Mouse (Mus musculus): Measurements from ENCODE around the gene Mlxipl. TPM values are rescaled to one million over a fixed set of nuclear protein-coding genes. Genes with fewer than 3 reads are reported as not detected.
"Not testable (repeated sequence)": the region's sequence is repeated elsewhere in the genome, so short reads cannot be mapped to it uniquely, and the experiment has no call there.

Gene Mlxipl
- total RNA-seq (2021) (10 to 100 TPM; 24.2 to 25.9 TPM), polyA plus RNA-seq (2012; rRNA removed) (47.1 and 49.0 TPM in 2 replicates)
- long read RNA-seq, partial matches to known transcripts = 7 of 48 reads
- long read RNA-seq, other reads (novel, unspliced or antisense) = 38 of 48 reads

- Histone ChIP-seq H3K4me3 (no peak within 1 kb of the TSS), H3K79me2 (replicated peaks; ENCODE audit: control insufficient read depth, insufficient read depth, low read length) (no peaks in the 10 kb centered on the region)
- intact Hi-C loops (cut with DNase I) = no loop called here
Observed at GRCm38 (mm10) chr5:135089653-135090052, at the start of gene Mlxipl. Gene Mlxipl (plus strand): TSS chr5:135089890.

DNA sequence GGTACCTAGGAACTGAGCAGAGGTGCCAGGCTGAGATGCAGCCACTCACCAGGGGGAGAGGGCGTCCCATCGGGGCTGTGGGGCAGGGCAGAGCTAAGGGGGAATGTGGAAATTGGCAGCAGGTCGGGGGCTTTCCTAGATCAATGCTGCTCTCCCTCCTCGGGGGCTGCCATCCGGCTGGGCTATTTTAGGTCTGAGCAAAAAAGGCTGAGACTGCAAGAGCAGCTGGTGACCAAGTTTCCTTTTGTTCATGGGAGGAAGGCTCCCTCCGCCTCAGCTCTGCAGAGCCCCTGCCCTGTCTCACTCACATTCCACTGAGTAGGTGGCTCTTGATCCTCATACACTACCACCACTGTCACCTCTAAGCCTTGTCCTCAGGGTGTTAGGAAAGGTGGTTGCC lies 49.6 kb upstream of the Mlxipl start:
- Histone ChIP-seq H3K4me3 (no peak overlapping the region), H3K4me1 (ENCODE audit: control insufficient read depth, insufficient read depth, low read length) (no peaks in the 10 kb centered on the region), H3K27me3 (ENCODE audit: control insufficient read depth, insufficient read depth, low read length) (no peaks in the 10 kb centered on the region), H3K9ac (ENCODE audit: low read depth, low read length) (no peak overlapping the region), H3K27ac (no peak overlapping the region), H3K36me3 (ENCODE audit: control insufficient read depth, insufficient read depth, low read length) (no peaks in the 10 kb centered on the region), H3K79me2 (replicated peaks; ENCODE audit: control insufficient read depth, insufficient read depth, low read length) (no peaks in the 10 kb centered on the region)
- 37% methylated on average over 6 of the region's 6 CpGs for WGBS
- TF ChIP-seq POLR2A (IDR thresholded peaks at IDR 0.05; ENCODE audit: insufficient read depth, low read depth, low read length) = no peak
- TF ChIP-seq EP300 (IDR thresholded peaks at IDR 0.05; ENCODE audit: insufficient read depth, low read depth, low read length) = no peak
- no peak for TF ChIP-seq CTCF (IDR thresholded peaks at IDR 0.05)
- no peak for DNase-seq
- intact Hi-C loops (cut with DNase I) = no loop called here

More at GRCm38 (mm10) chr5:135089653-135090052, at the start of gene Mlxipl:
- WGBS = 6% methylated on average over 39 of the region's 39 CpGs
- Histone ChIP-seq H3K27ac (no peak within 1 kb of the TSS), H3K9ac (ENCODE audit: low read depth, low read length) (no peak within 1 kb of the TSS), H3K27me3 (ENCODE audit: control insufficient read depth, insufficient read depth, low read length) (peaks cover 10% of the 10 kb centered on the region; the same call in 1 of the 2 replicates), H3K36me3 (ENCODE audit: control insufficient read depth, insufficient read depth, low read length) (no peaks in the 10 kb centered on the region), H3K4me1 (ENCODE audit: control insufficient read depth, insufficient read depth, low read length) (no peaks in the 10 kb centered on the region)
- TF ChIP-seq POLR2A (IDR thresholded peaks at IDR 0.05; ENCODE audit: insufficient read depth, low read depth, low read length) (no peak), EP300 (IDR thresholded peaks at IDR 0.05; ENCODE audit: insufficient read depth, low read depth, low read length) (no peak), CTCF (IDR thresholded peaks at IDR 0.05) (no peak)
- no peak for DNase-seq

GRCm38 (mm10) chr5:135040777-135041176 lies 48.9 kb upstream of the Mlxipl start:
- DNase-seq = no peak
- H3K36me3 ChIP-seq (ENCODE audit: control insufficient read depth, insufficient read depth, low read length) = no peaks in the 10 kb centered on the region
- H3K9ac ChIP-seq (ENCODE audit: low read depth, low read length) = no peak overlapping the region
- 60% methylated on average over 11 of the region's 11 CpGs for WGBS
- intact Hi-C loops (cut with DNase I) = no loop called here
- H3K79me2 ChIP-seq (replicated peaks; ENCODE audit: control insufficient read depth, insufficient read depth, low read length) = no peaks in the 10 kb centered on the region
- no peak overlapping the region for H3K4me3 ChIP-seq
- no peak for TF ChIP-seq POLR2A (IDR thresholded peaks at IDR 0.05; ENCODE audit: insufficient read depth, low read depth, low read length)
- no peak for TF ChIP-seq EP300 (IDR thresholded peaks at IDR 0.05; ENCODE audit: insufficient read depth, low read depth, low read length)
- TF ChIP-seq CTCF (IDR thresholded peaks at IDR 0.05) = no peak
- H3K27ac ChIP-seq = no peak overlapping the region
- H3K4me1 ChIP-seq (ENCODE audit: control insufficient read depth, insufficient read depth, low read length) = no peaks in the 10 kb centered on the region
- H3K27me3 ChIP-seq (ENCODE audit: control insufficient read depth, insufficient read depth, low read length) = no peaks in the 10 kb centered on the region

- intact Hi-C loops (cut with DNase I) = no loop called here
- Histone ChIP-seq H3K36me3 (ENCODE audit: control insufficient read depth, insufficient read depth, low read length) (no peaks in the 10 kb centered on the region), H3K27me3 (ENCODE audit: control insufficient read depth, insufficient read depth, low read length) (no peaks in the 10 kb centered on the region), H3K9ac (ENCODE audit: low read depth, low read length) (no peak overlapping the region), H3K4me3 (no peak overlapping the region), H3K27ac (no peak overlapping the region), H3K79me2 (replicated peaks; ENCODE audit: control insufficient read depth, insufficient read depth, low read length) (no peaks in the 10 kb centered on the region), H3K4me1 (ENCODE audit: control insufficient read depth, insufficient read depth, low read length) (no peaks in the 10 kb centered on the region)
- WGBS = 71% methylated on average over 21 of the region's 21 CpGs
- TF ChIP-seq EP300 (IDR thresholded peaks at IDR 0.05; ENCODE audit: insufficient read depth, low read depth, low read length) (no peak), CTCF (IDR thresholded peaks at IDR 0.05) (no peak)
- no peak for DNase-seq
Observed at GRCm38 (mm10) chr5:135042105-135042788, 47.4 kb upstream of the Mlxipl start.

GRCm38 (mm10) chr5:135044575-135044974 lies 45.1 kb upstream of the Mlxipl start:
- WGBS = 71% methylated on average over 3 of the region's 3 CpGs
- intact Hi-C loops (cut with DNase I) = no loop called here
- TF ChIP-seq EP300 (IDR thresholded peaks at IDR 0.05; ENCODE audit: insufficient read depth, low read depth, low read length) (no peak), POLR2A (IDR thresholded peaks at IDR 0.05; ENCODE audit: insufficient read depth, low read depth, low read length) (no peak)
- no peak overlapping the region for H3K27ac ChIP-seq
- no peak for DNase-seq
- H3K9ac ChIP-seq (ENCODE audit: low read depth, low read length) = no peak overlapping the region
- H3K79me2 ChIP-seq (replicated peaks; ENCODE audit: control insufficient read depth, insufficient read depth, low read length) = no peaks in the 10 kb centered on the region
- no peak overlapping the region for H3K4me3 ChIP-seq
- H3K27me3 ChIP-seq (ENCODE audit: control insufficient read depth, insufficient read depth, low read length) = no peaks in the 10 kb centered on the region
- no peaks in the 10 kb centered on the region for H3K4me1 ChIP-seq (ENCODE audit: control insufficient read depth, insufficient read depth, low read length)
- H3K36me3 ChIP-seq (ENCODE audit: control insufficient read depth, insufficient read depth, low read length) = no peaks in the 10 kb centered on the region

- Histone ChIP-seq H3K9ac (ENCODE audit: low read depth, low read length) (no peak overlapping the region), H3K27me3 (ENCODE audit: control insufficient read depth, insufficient read depth, low read length) (no peaks in the 10 kb centered on the region), H3K27ac (no peak overlapping the region), H3K79me2 (replicated peaks; ENCODE audit: control insufficient read depth, insufficient read depth, low read length) (no peaks in the 10 kb centered on the region), H3K4me1 (ENCODE audit: control insufficient read depth, insufficient read depth, low read length) (no peaks in the 10 kb centered on the region), H3K36me3 (ENCODE audit: control insufficient read depth, insufficient read depth, low read length) (no peaks in the 10 kb centered on the region), H3K4me3 (no peak overlapping the region)
- 89% methylated on average over 5 of the region's 5 CpGs for WGBS
- DNase-seq = no peak
- TF ChIP-seq EP300 (IDR thresholded peaks at IDR 0.05; ENCODE audit: insufficient read depth, low read depth, low read length) (no peak), POLR2A (IDR thresholded peaks at IDR 0.05; ENCODE audit: insufficient read depth, low read depth, low read length) (no peak), CTCF (IDR thresholded peaks at IDR 0.05) (no peak)
- intact Hi-C loops (cut with DNase I) = no loop called here
Observed at GRCm38 (mm10) chr5:135048539-135048938, 41.2 kb upstream of the Mlxipl start.

GRCm38 (mm10) chr5:135049268-135049667 lies 40.4 kb upstream of the Mlxipl start:
- intact Hi-C loops (cut with DNase I); H3K36me3 ChIP-seq (ENCODE audit: control insufficient read depth, insufficient read depth, low read length); H3K27me3 ChIP-seq (ENCODE audit: control insufficient read depth, insufficient read depth, low read length); H3K79me2 ChIP-seq (replicated peaks; ENCODE audit: control insufficient read depth, insufficient read depth, low read length); DNase-seq; H3K9ac ChIP-seq (ENCODE audit: low read depth, low read length); H3K27ac ChIP-seq; H3K4me3 ChIP-seq; H3K4me1 ChIP-seq (ENCODE audit: control insufficient read depth, insufficient read depth, low read length): not testable (repeated sequence)
- WGBS = 95% methylated on average over 6 of the region's 6 CpGs
